Mouse (Mus musculus) G1E (cell line): ENCODE results near the gene Narfl.

ENCODE experiments used
- CTCF ChIP-seq: IDR thresholded peaks from 2 replicates; pipeline ENCODE4 v1.5.1; 2012; ENCODE audit warnings: low read depth, low read length, inconsistent platforms, mixed read lengths
- GATA1 ChIP-seq: IDR thresholded peaks from 2 replicates; pipeline ENCODE4 v1.6.1; 2012; ENCODE audit warnings: borderline replicate concordance, low read length, inconsistent platforms, mixed read lengths
- GATA2 ChIP-seq: IDR thresholded peaks from 2 replicates; pipeline ENCODE4 v1.6.1; 2012; ENCODE audit warnings: low read depth, low read length, inconsistent platforms, borderline replicate concordance

DNA sequence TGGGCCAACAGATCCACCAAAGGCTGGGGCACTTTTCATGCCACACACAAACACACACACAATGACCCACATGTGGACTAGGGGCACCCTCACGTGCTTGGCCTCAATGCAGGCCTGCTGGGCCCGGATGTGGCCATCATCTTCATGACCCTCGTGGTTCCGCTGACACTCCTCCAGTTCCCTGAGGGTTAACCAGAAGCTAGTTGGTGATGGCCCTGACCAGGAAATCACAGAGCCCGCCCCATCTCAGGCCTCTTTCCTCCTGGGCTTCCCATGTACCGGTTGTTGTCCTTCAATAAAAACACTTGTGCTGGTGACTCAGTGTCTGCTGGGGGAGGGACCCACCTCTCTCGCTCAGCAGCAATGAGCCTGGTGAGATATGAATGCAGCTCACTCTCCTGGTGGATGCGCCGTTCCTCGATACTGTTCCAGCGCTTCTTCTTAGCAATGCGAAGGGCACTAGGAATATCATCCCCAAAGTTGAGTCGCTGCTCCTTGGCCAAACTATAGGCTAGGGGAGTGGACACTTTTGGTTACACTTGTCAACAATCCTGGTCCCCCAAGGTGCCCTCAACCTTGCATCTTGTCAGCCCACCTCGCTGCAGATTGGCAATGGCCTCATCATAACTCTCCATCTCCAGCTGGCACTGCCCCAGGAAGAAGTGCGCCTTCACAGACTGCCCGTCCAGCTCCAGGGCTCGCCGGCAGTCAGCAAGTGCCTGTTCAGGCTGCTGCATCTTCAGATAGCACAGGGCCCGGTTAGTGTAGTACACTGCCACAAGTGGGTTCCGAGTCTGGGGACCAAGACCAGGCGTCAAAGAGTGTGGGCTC, 58.1 kb downstream of the Narfl start:
- TF ChIP-seq CTCF: no peak
- TF ChIP-seq GATA1: no peak
- TF ChIP-seq GATA2: no peak
